Mouse (Mus musculus) embryonic facial prominence, embryonic 14.5 days (tissue): ENCODE data around the gene Muc1. TPM values are rescaled to one million over a fixed set of nuclear protein-coding genes. Genes with fewer than 3 reads are reported as not detected.

Source experiments
- ATAC-seq: fragments of 200-750 bp; cut with Nextera tagmentation; 2 replicates; pipeline ENCODE4 v1.8.0; 2017; ENCODE audit warnings: low read depth, moderate number of reproducible peaks, moderate TSS enrichment
- DNase-seq: peaks from one replicate; pipeline ENCODE4 v3.0.0-alpha.2; 2015; ENCODE audit warnings: low spot score
- H3K27ac ChIP-seq: fragments of 300-500 bp; sonication (generic); replicated peaks from 2 replicates; pipeline ENCODE4 v1.5.1; 2014; ENCODE audit warnings: low read depth, mild to moderate bottlenecking, low read length, moderate library complexity
- H3K27me3 ChIP-seq: fragments of 300-500 bp; sonication (generic); replicated peaks from 2 replicates; pipeline ENCODE4 v1.6.1; 2014; ENCODE audit warnings: low read length; ENCODE audit not compliant: control insufficient read depth, insufficient read depth
- H3K36me3 ChIP-seq: fragments of 300-500 bp; sonication (generic); 2 replicates; pipeline ENCODE4 v1.6.1; 2014; ENCODE audit warnings: low read length, mixed read lengths; ENCODE audit not compliant: control insufficient read depth, insufficient read depth
- H3K4me1 ChIP-seq: fragments of 300-500 bp; sonication (generic); 2 replicates; pipeline ENCODE4 v1.6.1; 2014; ENCODE audit warnings: antibody characterized with exemption, low read length; ENCODE audit not compliant: control insufficient read depth, insufficient read depth
- H3K4me2 ChIP-seq: fragments of 300-500 bp; sonication (generic); 2 replicates; pipeline ENCODE4 v1.6.1; 2014; ENCODE audit warnings: low read depth, mild to moderate bottlenecking, low read length, moderate library complexity, mixed read lengths
- H3K4me3 ChIP-seq: fragments of 300-500 bp; sonication (generic); 2 replicates; pipeline ENCODE4 v1.5.1; 2014; ENCODE audit warnings: low read depth, mild to moderate bottlenecking, low read length
- H3K9ac ChIP-seq: fragments of 300-500 bp; sonication (generic); 2 replicates; pipeline ENCODE4 v1.6.1; 2014; ENCODE audit warnings: low read depth, mild to moderate bottlenecking, low read length, moderate library complexity, mixed read lengths
- H3K9me3 ChIP-seq: fragments of 300-500 bp; sonication (generic); 2 replicates; pipeline ENCODE4 v1.6.1; 2016; ENCODE audit warnings: low read length; ENCODE audit not compliant: control insufficient read depth
- WGBS: fragments of 180-500 bp; shearing (Covaris S2); extraction: QIAGEN DNeasy Blood & Tissue Kit; methylation state at CpG from one replicate; pipeline ENCODE4 v1.1.7; 2014; 5-methylcytosine and 5-hydroxymethylcytosine counted together
- polyA plus RNA-seq: library from polyadenylated mRNA; unstranded; fragments of >200 nt; fragmentation: Nextera tagmentation; extraction: Ambion mirVana; gene quantifications from 2 replicates; pipeline ENCODE4 v1.2.1, GENCODE M21; 2014

Gene Muc1
- polyA plus RNA-seq, 1 experiment from 2014 or later, result 4.1 TPM

- DNase-seq, result no peak
- H3K36me3 ChIP-seq, result 0 out of 2 replicates have a peak, but pooled peaks cover 9% of the 10 kb centered on the region
- H3K27ac ChIP-seq, result no peak overlapping the region
- H3K27me3 ChIP-seq, result no peaks in the 10 kb centered on the region
- WGBS, result 77% methylated on average over 16 of the region's 16 CpGs
- peaks cover 9% of the 10 kb centered on the region for H3K4me1 ChIP-seq
- H3K9ac ChIP-seq, result no peak overlapping the region
- no peak overlapping the region for H3K4me3 ChIP-seq
- H3K4me2 ChIP-seq, result no peak overlapping the region
- H3K9me3 ChIP-seq, result no peaks in the 10 kb centered on the region
- ATAC-seq, result no peak
Observed at GRCm38 (mm10) chr3:89231772-89232275, 3.0 kb downstream of the Muc1 start.

DNA sequence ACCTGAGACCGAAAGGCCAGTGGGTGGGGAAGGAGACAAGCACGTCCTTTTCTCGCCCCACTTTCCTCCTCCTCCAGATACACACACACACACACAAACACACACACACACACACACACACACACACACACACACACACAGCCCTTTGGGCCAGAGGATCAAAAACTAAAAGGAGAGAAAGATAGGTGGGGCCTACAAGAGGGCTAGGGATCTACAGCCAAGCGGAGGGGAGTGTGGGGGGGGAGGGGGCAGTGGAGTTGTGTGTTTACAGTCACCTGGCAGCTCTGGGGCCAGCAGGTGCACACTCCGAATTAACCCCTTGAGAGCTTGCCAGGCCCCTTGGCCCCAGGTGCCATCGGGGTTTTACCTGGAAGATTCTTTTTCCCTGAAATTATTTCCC, 3.8 kb downstream of the Muc1 start:
- no peaks in the 10 kb centered on the region for H3K27me3 ChIP-seq
- no peak overlapping the region for H3K9ac ChIP-seq
- no peak overlapping the region for H3K4me2 ChIP-seq
- no peak for ATAC-seq
- WGBS, result 60% methylated on average over 5 of the region's 6 CpGs
- H3K4me3 ChIP-seq, result no peak overlapping the region
- H3K4me1 ChIP-seq, result 0 out of 2 replicates have a peak, but pooled peaks cover 6% of the 10 kb centered on the region
- H3K36me3 ChIP-seq, result 0 out of 2 replicates have a peak, but pooled peaks cover 14% of the 10 kb centered on the region
- no peaks in the 10 kb centered on the region for H3K9me3 ChIP-seq
- no peak overlapping the region for H3K27ac ChIP-seq
- DNase-seq, result no peak

- 0 out of 2 replicates have a peak, but pooled peaks cover 2% of the 10 kb centered on the region for H3K4me1 ChIP-seq
- peaks cover 22% of the 10 kb centered on the region; the same call in 1 of the 2 replicates for H3K36me3 ChIP-seq
- DNase-seq (no peak), ATAC-seq (no peak)
- H3K27me3 ChIP-seq, result no peaks in the 10 kb centered on the region
- H3K27ac ChIP-seq, result no peak overlapping the region
- no peak overlapping the region for H3K4me3 ChIP-seq
- no peaks in the 10 kb centered on the region for H3K9me3 ChIP-seq
- H3K4me2 ChIP-seq, result no peak overlapping the region
- WGBS, result 74% methylated on average over 13 of the region's 14 CpGs
- H3K9ac ChIP-seq, result no peak overlapping the region
Observed at GRCm38 (mm10) chr3:89233562-89234110, 4.8 kb downstream of the Muc1 start.

DNA sequence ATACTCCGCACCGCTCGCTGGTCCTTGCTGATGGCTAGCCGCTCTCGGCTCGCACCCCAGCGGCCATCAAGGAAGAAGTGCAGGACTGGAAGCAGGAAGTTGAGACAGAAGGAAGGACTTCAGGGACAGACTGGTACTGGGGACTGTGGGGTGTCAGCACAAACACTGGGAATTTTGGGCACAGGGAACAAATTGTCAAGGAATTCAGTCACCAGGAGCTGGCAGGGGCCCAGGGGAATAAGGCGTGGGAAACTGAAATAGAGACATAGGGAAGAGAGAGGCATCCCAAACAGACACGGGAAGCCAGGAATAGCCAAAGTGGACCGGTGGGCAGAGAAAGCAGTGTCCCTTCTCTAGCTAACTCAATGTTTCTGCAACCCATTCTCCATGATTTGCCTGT, 7.7 kb downstream of the Muc1 start:
- Histone ChIP-seq H3K4me3 (no peak overlapping the region), H3K36me3 (peaks cover 31% of the 10 kb centered on the region; the same call in 1 of the 2 replicates), H3K27ac (no peak overlapping the region), H3K4me1 (no peaks in the 10 kb centered on the region), H3K9me3 (no peaks in the 10 kb centered on the region), H3K27me3 (no peaks in the 10 kb centered on the region), H3K4me2 (no peak overlapping the region), H3K9ac (no peak overlapping the region)
- no peak for ATAC-seq
- no peak for DNase-seq
- 87% methylated on average over 10 of the region's 10 CpGs for WGBS

- no peak for DNase-seq
- 92% methylated on average over 21 of the region's 21 CpGs for WGBS
- H3K36me3 ChIP-seq, result peaks cover 37% of the 10 kb centered on the region; the same call in 1 of the 2 replicates
Observed at GRCm38 (mm10) chr3:89237682-89238081, 8.8 kb downstream of the Muc1 start.

GRCm38 (mm10) chr3:89238494-89238893, 9.6 kb downstream of the Muc1 start:
- Histone ChIP-seq H3K27ac (no peak overlapping the region), H3K4me1 (no peaks in the 10 kb centered on the region), H3K9me3 (no peaks in the 10 kb centered on the region), H3K4me2 (no peak overlapping the region), H3K4me3 (no peak overlapping the region), H3K27me3 (no peaks in the 10 kb centered on the region), H3K9ac (no peak overlapping the region), H3K36me3 (peaks cover 37% of the 10 kb centered on the region; the same call in 1 of the 2 replicates)
- ATAC-seq, result no peak
- 74% methylated on average over 9 of the region's 12 CpGs for WGBS
- DNase-seq, result no peak

More at GRCm38 (mm10) chr3:89237682-89238081, 8.8 kb downstream of the Muc1 start:
- Histone ChIP-seq H3K27me3 (no peaks in the 10 kb centered on the region), H3K27ac (no peak overlapping the region), H3K9me3 (no peaks in the 10 kb centered on the region), H3K4me2 (no peak overlapping the region), H3K4me1 (no peaks in the 10 kb centered on the region), H3K9ac (no peak overlapping the region), H3K4me3 (no peak overlapping the region)
- ATAC-seq, result no peak

DNA sequence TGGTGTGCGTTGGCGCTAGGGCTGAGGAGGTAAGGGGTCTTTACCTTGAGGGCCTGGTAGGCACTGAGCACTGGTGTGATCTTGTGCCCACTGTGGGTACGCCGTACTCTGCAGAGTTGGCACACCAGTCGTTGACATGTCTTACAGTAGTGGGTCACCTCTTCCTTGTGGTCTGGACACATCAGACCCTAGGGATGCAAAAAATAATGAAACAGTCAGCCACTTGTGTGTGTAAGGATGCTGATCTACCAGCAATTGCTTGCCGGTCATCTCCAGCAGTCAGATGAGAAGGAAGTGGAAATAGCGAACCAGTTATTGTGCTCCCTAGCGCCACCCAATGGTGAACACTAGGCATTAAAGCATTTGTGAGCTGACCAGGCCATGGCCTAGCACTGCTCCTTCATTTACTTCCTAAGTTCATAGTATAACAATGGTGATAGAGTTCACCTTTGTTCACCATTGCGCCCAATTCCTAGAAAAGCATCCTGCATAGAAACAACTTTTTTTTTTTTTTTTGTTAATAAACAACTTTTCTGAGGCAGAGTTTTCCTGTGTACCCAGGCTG, 13.6 kb downstream of the Muc1 start:
- Histone ChIP-seq H3K36me3 (peaks cover 25% of the 10 kb centered on the region; the same call in 1 of the 2 replicates), H3K9me3 (no peaks in the 10 kb centered on the region), H3K27ac (no peak overlapping the region), H3K9ac (no peak overlapping the region), H3K4me2 (no peak overlapping the region), H3K4me1 (peaks cover 6% of the 10 kb centered on the region; the same call in 1 of the 2 replicates), H3K4me3 (no peak overlapping the region), H3K27me3 (no peaks in the 10 kb centered on the region)
- 75% methylated on average over 9 of the region's 9 CpGs for whole genome bisulfite sequencing
- ATAC-seq, result no peak
- DNase-seq, result no peak

DNA sequence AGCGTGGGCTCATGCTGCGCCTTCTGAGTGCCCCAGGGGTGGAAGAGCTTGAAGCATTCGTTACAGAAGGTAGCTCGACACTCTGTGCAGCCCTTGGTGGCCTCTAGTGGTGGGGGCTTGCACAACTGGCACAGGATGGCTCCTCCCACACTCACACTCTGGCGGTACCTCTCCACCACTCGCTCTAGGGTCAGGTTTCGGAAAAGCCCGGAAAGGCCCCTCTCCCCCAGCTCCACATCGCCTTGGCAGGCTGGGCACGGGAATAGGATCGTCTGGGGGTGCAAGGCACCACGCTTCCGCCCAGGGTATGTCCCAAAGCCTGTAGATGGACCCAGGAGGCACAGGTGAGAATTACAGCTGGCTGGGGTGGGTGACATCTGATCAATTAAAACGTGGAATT, 14.8 kb downstream of the Muc1 start:
- peak; percentile 47; the same call in 1 of the 2 replicates for ATAC-seq
- Histone ChIP-seq H3K9me3 (no peaks in the 10 kb centered on the region), H3K9ac (peak overlapping the region; percentile 40; the same call in 1 of the 2 replicates), H3K4me1 (peaks cover 6% of the 10 kb centered on the region; the same call in 1 of the 2 replicates), H3K27me3 (no peaks in the 10 kb centered on the region), H3K36me3 (peaks cover 15% of the 10 kb centered on the region; the same call in 1 of the 2 replicates), H3K27ac (no peak overlapping the region), H3K4me2 (peak overlapping the region; percentile 65), H3K4me3 (peak overlapping the region; percentile 69)
- 13% methylated on average over 13 of the region's 14 CpGs for WGBS
- DNase-seq, result peak; percentile 79
